Mouse (Mus musculus) G1E (cell line): ENCODE data around the gene Cd274. TPM values are rescaled to one million over a fixed set of nuclear protein-coding genes. Genes with fewer than 3 reads are reported as not detected.

Source experiments
- ATAC-seq: 2 replicates; pipeline ENCODE4 v1.8.0; 2016; ENCODE audit warnings: mild to moderate bottlenecking; ENCODE audit not compliant: insufficient number of reproducible peaks, poor library complexity, low FRiP score, severe bottlenecking; ENCODE audit errors: extremely low read depth
- DNase-seq: peaks from one replicate; pipeline ENCODE4 v3.0.0; 2012; ENCODE audit warnings: low spot score
- H3K27me3 ChIP-seq: 2 replicates; pipeline ENCODE4 v1.6.1; 2012; ENCODE audit warnings: mild to moderate bottlenecking, low read length, inconsistent platforms; ENCODE audit not compliant: insufficient read depth
- H3K36me3 ChIP-seq: replicated peaks from 2 replicates; pipeline ENCODE3; 2012; ENCODE audit warnings: mild to moderate bottlenecking, inconsistent platforms
- H3K4me1 ChIP-seq: 2 replicates; pipeline ENCODE4 v1.6.1; 2012; ENCODE audit warnings: low read depth, low read length, inconsistent platforms, mixed read lengths; ENCODE audit not compliant: insufficient read depth
- H3K4me3 ChIP-seq: 2 replicates; pipeline ENCODE4 v1.5.1; 2012; ENCODE audit warnings: low read depth, mild to moderate bottlenecking, inconsistent platforms, low read length, moderate library complexity, mixed read lengths
- H3K9me3 ChIP-seq: replicated peaks from 2 replicates; pipeline ENCODE4 v1.6.1; 2012; ENCODE audit warnings: inconsistent platforms
- CTCF ChIP-seq: IDR thresholded peaks from 2 replicates; pipeline ENCODE4 v1.5.1; 2012; ENCODE audit warnings: low read depth, low read length, inconsistent platforms, mixed read lengths
- GATA1 ChIP-seq: IDR thresholded peaks from 2 replicates; pipeline ENCODE4 v1.6.1; 2012; ENCODE audit warnings: borderline replicate concordance, low read length, inconsistent platforms, mixed read lengths
- GATA2 ChIP-seq: IDR thresholded peaks from 2 replicates; pipeline ENCODE4 v1.6.1; 2012; ENCODE audit warnings: low read depth, low read length, inconsistent platforms, borderline replicate concordance
- POLR2AphosphoS5 ChIP-seq: IDR thresholded peaks from 2 replicates; pipeline ENCODE4 v1.6.1; 2012; ENCODE audit warnings: low read depth, low read length, inconsistent platforms; ENCODE audit not compliant: insufficient replicate concordance
- TAL1 ChIP-seq: conservative IDR thresholded peaks from 2 replicates; pipeline ENCODE4 v1.6.1; 2012; ENCODE audit warnings: low read depth, low read length, inconsistent platforms, mixed read lengths
- polyA plus RNA-seq: library from polyadenylated mRNA; stranded (reverse); fragments of >175 nt; gene quantifications from 2 replicates; pipeline ENCODE4 v1.2.3, GENCODE M21; 2012
- total RNA-seq, 2 experiments: library from RNA; stranded (forward) in 1 of 2; stranded (reverse) in 1 of 2; fragments of 200-1000 nt in 1 of 2; fragments of >200 nt in 1 of 2; fragmentation: Nextera tagmentation in 1 of 2; gene quantifications; 2 replicates each; pipeline ENCODE4 v1.2.3; 2014 to 2017

The Cd274 gene
- total and polyA plus RNA-seq, 3 experiments: 0.56 to 40.8 (median 15.1) TPM

GRCm38 (mm10) chr19:29345636-29346035 lies 21.6 kb upstream of the Cd274 start:
- H3K4me3 ChIP-seq: no peak overlapping the region
- no peaks in the 10 kb centered on the region; the same call in 1 of the 2 replicates for H3K27me3 ChIP-seq
- TF ChIP-seq TAL1: no peak
- TF ChIP-seq GATA2: no peak
- H3K4me1 ChIP-seq: peaks cover 12% of the 10 kb centered on the region; the same call in 1 of the 2 replicates
- no peaks in the 10 kb centered on the region for H3K9me3 ChIP-seq
- DNase-seq: no peak
- no peak for ATAC-seq
- H3K36me3 ChIP-seq: peaks cover 16% of the 10 kb centered on the region

GRCm38 (mm10) chr19:29350991-29351390 lies 16.3 kb upstream of the Cd274 start:
- Histone ChIP-seq H3K27me3 (no peaks in the 10 kb centered on the region), H3K9me3 (no peaks in the 10 kb centered on the region), H3K4me3 (no peak overlapping the region), H3K36me3 (peaks cover 44% of the 10 kb centered on the region), H3K4me1 (peaks cover 10% of the 10 kb centered on the region)
- no peak for ATAC-seq
- TF ChIP-seq TAL1 (no peak), CTCF (no peak), POLR2AphosphoS5 (no peak), GATA2 (no peak), GATA1 (no peak)
- DNase-seq: no peak

DNA sequence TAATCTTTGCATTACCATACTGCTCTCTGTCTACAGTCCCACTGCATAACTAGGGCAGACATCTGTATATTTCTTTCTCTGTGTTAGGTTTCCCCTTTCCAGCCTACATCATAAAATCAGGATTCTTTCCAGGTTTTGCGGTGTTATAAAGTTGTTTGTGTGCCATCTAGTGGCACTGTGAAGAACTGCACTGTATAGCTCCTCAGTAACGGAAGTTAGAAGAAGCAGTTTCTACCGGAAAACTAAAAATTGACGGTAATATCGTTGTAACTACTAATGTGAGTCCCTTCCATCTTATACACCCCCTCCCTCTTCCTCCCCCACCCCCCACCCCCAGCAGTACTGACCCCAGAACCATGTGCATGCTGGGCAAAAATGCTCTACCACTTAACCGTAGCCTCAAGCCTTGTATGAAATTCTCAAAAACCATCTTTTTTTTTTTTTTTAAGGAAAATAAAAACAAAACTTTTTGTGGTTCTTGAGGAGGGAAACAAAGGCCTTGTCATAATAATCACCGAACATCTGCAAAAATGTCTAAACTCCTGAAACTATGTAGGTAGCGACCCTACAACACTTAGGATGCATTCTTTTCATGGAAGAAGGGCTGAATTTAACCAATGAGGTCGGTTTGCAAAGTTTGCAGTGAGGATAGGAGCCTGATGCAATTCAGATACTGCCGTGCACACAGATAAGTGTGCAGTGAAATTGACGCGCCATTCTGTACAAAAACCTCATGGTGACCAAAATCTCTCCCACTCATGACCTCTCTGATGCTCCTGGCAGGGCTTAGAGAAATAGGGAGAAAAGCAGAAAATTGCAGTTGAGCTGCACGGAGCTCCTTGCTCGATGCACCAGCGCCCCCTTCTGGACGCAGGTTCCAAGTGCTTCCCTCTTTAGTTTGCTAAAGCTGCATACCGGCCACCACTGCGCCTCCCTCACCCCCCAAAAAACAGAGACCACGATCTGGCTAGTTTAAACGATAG lies 12.1 kb upstream of the Cd274 start:
- Histone ChIP-seq H3K4me3 (peak overlapping the region; percentile 59; the same call in 1 of the 2 replicates), H3K4me1 (peaks cover 23% of the 10 kb centered on the region), H3K9me3 (no peaks in the 10 kb centered on the region), H3K36me3 (peaks cover 66% of the 10 kb centered on the region), H3K27me3 (no peaks in the 10 kb centered on the region)
- ATAC-seq (peak; percentile 26), DNase-seq (peak; percentile 51)
- TF ChIP-seq CTCF: peak; percentile 74
- TF ChIP-seq GATA1: no peak

GRCm38 (mm10) chr19:29356281-29356680 lies 11.0 kb upstream of the Cd274 start:
- ATAC-seq: no peak
- Histone ChIP-seq H3K36me3 (peaks cover 60% of the 10 kb centered on the region), H3K4me3 (no peak overlapping the region), H3K9me3 (no peaks in the 10 kb centered on the region), H3K4me1 (peaks cover 34% of the 10 kb centered on the region), H3K27me3 (no peaks in the 10 kb centered on the region)
- DNase-seq: no peak
- TF ChIP-seq CTCF (no peak), POLR2AphosphoS5 (no peak), GATA2 (no peak), TAL1 (no peak), GATA1 (no peak)

- no peaks in the 10 kb centered on the region for H3K27me3 ChIP-seq
- ATAC-seq: peak; percentile 24
- peak; percentile 27 for DNase-seq
- peaks cover 52% of the 10 kb centered on the region for H3K4me1 ChIP-seq
- 0 out of 2 replicates have a peak, but pooled peaks have one; percentile 15 for TF ChIP-seq TAL1
- TF ChIP-seq GATA1: no peak
- no peak for TF ChIP-seq POLR2AphosphoS5
- TF ChIP-seq GATA2: no peak
- TF ChIP-seq CTCF: no peak
- H3K36me3 ChIP-seq: peaks cover 52% of the 10 kb centered on the region
- peak overlapping the region; percentile 59; the same call in 1 of the 2 replicates for H3K4me3 ChIP-seq
- H3K9me3 ChIP-seq: no peaks in the 10 kb centered on the region
Measured at GRCm38 (mm10) chr19:29360251-29360650, 7.0 kb upstream of the Cd274 start.

DNA sequence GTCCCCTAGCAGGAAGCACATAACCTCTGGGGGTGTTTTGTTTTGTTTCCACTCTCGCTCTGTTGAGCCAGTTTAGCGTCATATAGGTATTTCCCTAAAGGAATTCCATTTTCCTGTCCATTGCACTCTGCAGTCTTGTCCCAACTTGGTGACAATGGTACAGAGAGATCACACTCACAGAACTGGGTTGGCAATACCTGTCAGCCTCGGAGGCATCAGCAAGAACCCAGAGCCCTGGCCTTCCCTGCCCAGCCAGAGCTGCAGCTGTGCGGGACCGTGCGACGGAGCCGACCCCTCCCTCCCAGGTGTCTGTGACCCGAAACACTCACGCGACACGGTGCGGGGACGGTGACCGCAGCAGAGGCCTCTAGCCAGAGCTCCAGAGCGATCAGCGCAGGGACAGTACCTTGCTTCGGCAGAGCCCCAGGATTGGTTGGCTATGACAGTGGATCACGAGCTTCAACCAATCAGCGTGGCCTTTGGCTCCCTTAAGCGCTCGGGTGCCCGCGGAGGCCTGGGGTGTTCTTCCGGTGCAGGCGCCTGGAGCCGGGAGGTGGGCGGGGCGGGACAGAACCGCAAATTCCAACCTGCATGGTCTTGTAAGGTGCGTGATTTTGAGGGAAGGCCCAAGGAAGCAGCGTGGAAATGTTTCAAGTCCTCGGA lies 5.7 kb upstream of the Cd274 start:
- DNase-seq: peak; percentile 99
- Histone ChIP-seq H3K9me3 (no peaks in the 10 kb centered on the region), H3K27me3 (no peaks in the 10 kb centered on the region), H3K36me3 (peaks cover 46% of the 10 kb centered on the region), H3K4me1 (peaks cover 52% of the 10 kb centered on the region), H3K4me3 (peak overlapping the region; percentile 82)
- peak; percentile 97 for ATAC-seq
- TF ChIP-seq CTCF (no peak), TAL1 (no peak), POLR2AphosphoS5 (no peak), GATA1 (no peak), GATA2 (no peak)
